Mouse (Mus musculus) kidney, postnatal 0 days (tissue): Measurements from ENCODE around the gene Mapk10. TPM values are rescaled to one million over a fixed set of nuclear protein-coding genes. Genes with fewer than 3 reads are reported as not detected.

Experiments
- ATAC-seq: fragments of 200-750 bp; cut with Nextera tagmentation; replicated peaks from 2 replicates; pipeline ENCODE4 v1.8.0; 2017; ENCODE audit warnings: low read depth, moderate number of reproducible peaks, moderate TSS enrichment, moderate library complexity; ENCODE audit not compliant: low FRiP score
- DNase-seq: peaks from one replicate; pipeline ENCODE4 v3.0.0-alpha.2; 2016; ENCODE audit warnings: low spot score
- H3K27ac ChIP-seq: fragments of 300-500 bp; sonication (generic); 2 replicates; pipeline ENCODE4 v1.5.1; 2014; ENCODE audit warnings: mild to moderate bottlenecking
- H3K27me3 ChIP-seq: fragments of 300-500 bp; sonication (generic); 2 replicates; pipeline ENCODE4 v1.6.1; 2014; ENCODE audit warnings: low read length, mixed read lengths; ENCODE audit not compliant: insufficient read depth
- H3K36me3 ChIP-seq: fragments of 300-500 bp; sonication (generic); 2 replicates; pipeline ENCODE4 v1.6.1; 2014; ENCODE audit warnings: low read length, mixed read lengths; ENCODE audit not compliant: insufficient read depth
- H3K4me1 ChIP-seq: fragments of 300-500 bp; sonication (generic); replicated peaks from 2 replicates; pipeline ENCODE4 v1.6.1; 2014; ENCODE audit warnings: antibody characterized with exemption, low read length, mixed read lengths; ENCODE audit not compliant: insufficient read depth
- H3K4me2 ChIP-seq: fragments of 300-500 bp; sonication (generic); 2 replicates; pipeline ENCODE4 v1.6.1; 2014; ENCODE audit warnings: mild to moderate bottlenecking, low read length, moderate library complexity, mixed read lengths
- H3K4me3 ChIP-seq: fragments of 300-500 bp; sonication (generic); replicated peaks from 2 replicates; pipeline ENCODE4 v1.5.1; 2014; ENCODE audit warnings: low read depth, low read length
- H3K9ac ChIP-seq: fragments of 300-500 bp; sonication (generic); 2 replicates; pipeline ENCODE4 v1.6.1; 2014; ENCODE audit warnings: low read depth, low read length
- H3K9me3 ChIP-seq: fragments of 300-500 bp; sonication (generic); replicated peaks from 2 replicates; pipeline ENCODE4 v1.6.1; 2016; ENCODE audit warnings: low read length, inconsistent platforms, mixed read lengths
- CTCF ChIP-seq: IDR thresholded peaks from 2 replicates; pipeline ENCODE4 v1.5.1; 2016; ENCODE audit warnings: antibody characterized with exemption, low read depth, mild to moderate bottlenecking, moderate library complexity
- WGBS: fragments of 180-500 bp; shearing (Covaris S2); extraction: QIAGEN DNeasy Blood & Tissue Kit; methylation state at CpG from one replicate; pipeline ENCODE4 v1.1.7; 2014; 5-methylcytosine and 5-hydroxymethylcytosine counted together
- polyA plus RNA-seq: library from polyadenylated mRNA; unstranded; fragments of >200 nt; fragmentation: Nextera tagmentation; extraction: Ambion mirVana; gene quantifications from 2 replicates; pipeline ENCODE4 v1.2.1, GENCODE M21; 2015

Mapk10 gene
- polyA plus RNA-seq, 1 experiment from 2014 or later, result 0.41 TPM

- no peak for TF ChIP-seq CTCF
- no peaks in the 10 kb centered on the region for H3K27me3 ChIP-seq
- H3K4me2 ChIP-seq, result no peak overlapping the region
- H3K4me3 ChIP-seq, result no peak overlapping the region
- no peaks in the 10 kb centered on the region for H3K4me1 ChIP-seq
- 58% methylated on average over 8 of the region's 8 CpGs for WGBS
- ATAC-seq, result no peak
- H3K9me3 ChIP-seq, result no peaks in the 10 kb centered on the region
- DNase-seq, result no peak
- H3K27ac ChIP-seq, result no peak overlapping the region
- H3K9ac ChIP-seq, result no peak overlapping the region
- no peaks in the 10 kb centered on the region for H3K36me3 ChIP-seq
These were observed 50.6 kb downstream of the Mapk10 start for GRCm38 (mm10) chr5:103160314-103161195.

- no peaks in the 10 kb centered on the region for H3K4me1 ChIP-seq
- H3K9ac ChIP-seq, result no peak overlapping the region
- no peaks in the 10 kb centered on the region for H3K27me3 ChIP-seq
- DNase-seq (no peak), ATAC-seq (no peak)
- no peak overlapping the region for H3K4me3 ChIP-seq
- no peak overlapping the region for H3K4me2 ChIP-seq
- no peak overlapping the region for H3K27ac ChIP-seq
- H3K9me3 ChIP-seq, result no peaks in the 10 kb centered on the region
- TF ChIP-seq CTCF, result no peak
- WGBS, result 83% methylated on average over 5 of the region's 5 CpGs
- no peaks in the 10 kb centered on the region for H3K36me3 ChIP-seq
These were observed 70.2 kb downstream of the Mapk10 start for GRCm38 (mm10) chr5:103140935-103141334.

GRCm38 (mm10) chr5:103134839-103135238, 76.3 kb downstream of the Mapk10 start:
- no peak overlapping the region for H3K9ac ChIP-seq
- no peak for DNase-seq

GRCm38 (mm10) chr5:103133626-103134025, 77.5 kb downstream of the Mapk10 start:
- Histone ChIP-seq H3K4me3 (no peak overlapping the region), H3K27me3 (no peaks in the 10 kb centered on the region), H3K4me1 (no peaks in the 10 kb centered on the region), H3K9me3 (no peaks in the 10 kb centered on the region), H3K9ac (no peak overlapping the region), H3K36me3 (no peaks in the 10 kb centered on the region), H3K4me2 (no peak overlapping the region), H3K27ac (no peak overlapping the region)
- no peak for DNase-seq
- no peak for TF ChIP-seq CTCF
- ATAC-seq, result no peak
- 47% methylated on average over 9 of the region's 9 CpGs for WGBS

More at GRCm38 (mm10) chr5:103134839-103135238, 76.3 kb downstream of the Mapk10 start:
- Histone ChIP-seq H3K4me1 (no peaks in the 10 kb centered on the region), H3K4me3 (no peak overlapping the region), H3K9me3 (no peaks in the 10 kb centered on the region), H3K4me2 (no peak overlapping the region), H3K27me3 (no peaks in the 10 kb centered on the region), H3K27ac (no peak overlapping the region), H3K36me3 (no peaks in the 10 kb centered on the region)
- WGBS, result 72% methylated on average over 9 of the region's 9 CpGs
- no peak for TF ChIP-seq CTCF
- no peak for ATAC-seq

GRCm38 (mm10) chr5:103132814-103133213, 78.3 kb downstream of the Mapk10 start:
- no peak for ATAC-seq
- Histone ChIP-seq H3K36me3 (no peaks in the 10 kb centered on the region), H3K27me3 (no peaks in the 10 kb centered on the region), H3K4me1 (no peaks in the 10 kb centered on the region), H3K4me3 (no peak overlapping the region), H3K27ac (no peak overlapping the region), H3K9me3 (no peaks in the 10 kb centered on the region), H3K4me2 (no peak overlapping the region), H3K9ac (no peak overlapping the region)
- 81% methylated on average over 6 of the region's 6 CpGs for WGBS
- DNase-seq, result peak; percentile 4
- TF ChIP-seq CTCF, result peak; percentile 50; the same call in 1 of the 2 replicates

GRCm38 (mm10) chr5:103119618-103120017, 91.5 kb downstream of the Mapk10 start:
- no peak for TF ChIP-seq CTCF
- ATAC-seq, result no peak
- H3K27ac ChIP-seq, result no peak overlapping the region

More at GRCm38 (mm10) chr5:103119618-103120017, 91.5 kb downstream of the Mapk10 start:
- Histone ChIP-seq H3K36me3 (no peaks in the 10 kb centered on the region), H3K4me2 (no peak overlapping the region), H3K9ac (no peak overlapping the region), H3K4me1 (no peaks in the 10 kb centered on the region), H3K27me3 (no peaks in the 10 kb centered on the region), H3K9me3 (no peaks in the 10 kb centered on the region), H3K4me3 (no peak overlapping the region)
- no peak for DNase-seq
- WGBS, result 84% methylated on average over 3 of the region's 3 CpGs
